Comparison of ENCODE assay signal across 29 mouse cellular contexts in genomic region chr14:23882001-23882400, GRCm38 (mm10).
DNase-seq lines count a peak whose midpoint lies in the region; ATAC-seq and TF ChIP-seq lines count a peak whose summit lies in the region.
"Had no signal": no experiment of that assay in that cellular context is flagged by ENCODE, and none has a peak within 500 bp of the region (broad histone marks: within the 10 kb centered on the region; RNA-seq: fewer than 3 reads in every experiment).

No protein-coding gene starts in this region.

- no peak for ATAC-seq in heart, embryonic 12.5 days (ENCODE audit: insufficient number of reproducible peaks, low FRiP score)
- ATAC-seq in hindbrain, postnatal 0 days = no peak
- ATAC-seq: forebrain, embryonic 13.5 days; intestine, embryonic 16.5 days; liver, embryonic 12.5 days; liver, postnatal 0 days; midbrain, embryonic 16.5 days had no signal

- H3K4me2 ChIP-seq in heart, embryonic 12.5 days = no peak overlapping the region
- H3K4me2 ChIP-seq in hindbrain, postnatal 0 days (ENCODE audit: low read depth, low read length) = no peak overlapping the region
- H3K4me2 ChIP-seq: forebrain, embryonic 13.5 days; heart, embryonic 13.5 days; hindbrain, embryonic 12.5 days; limb, embryonic 12.5 days; liver, embryonic 12.5 days; midbrain, embryonic 11.5 days had no signal

- peak; percentile 17 for DNase-seq in heart, adult 8-10 months (ENCODE audit: low spot score)
- peak; percentile 88 for DNase-seq in gastrocnemius, adult 2 months
- peak; percentile 18 for DNase-seq in gastrocnemius, postnatal 10 days
- DNase-seq in large intestine, adult 2 months (ENCODE audit: low read depth, low spot score) = peak; percentile 8
- no peak for DNase-seq in kidney, postnatal 10 days
- no peak for DNase-seq in hindbrain, postnatal 0 days (ENCODE audit: low spot score)
- DNase-seq: adrenal gland, postnatal 25 days; B cell, adult 2 months; cerebellum, adult 18-20 months; cerebellum, postnatal 10 days; heart, postnatal 10 days; kidney, adult 9 months; kidney, postnatal 25 days; liver, postnatal 0 days; lung, postnatal 36 days; right cerebral cortex, adult 18-20 months had no signal

- H3K36me3 ChIP-seq in heart, embryonic 12.5 days = no peaks in the 10 kb centered on the region
- no peaks in the 10 kb centered on the region for H3K36me3 ChIP-seq in hindbrain, postnatal 0 days (ENCODE audit: insufficient read depth, low read length)
- H3K36me3 ChIP-seq: heart, embryonic 13.5 days; hindbrain, embryonic 12.5 days; limb, embryonic 12.5 days; liver, embryonic 12.5 days had no signal

- H3K4me3 ChIP-seq in heart, embryonic 12.5 days = no peak overlapping the region
- no peak overlapping the region for H3K4me3 ChIP-seq in gastrocnemius, adult 2 months
- H3K4me3 ChIP-seq in hindbrain, postnatal 0 days (ENCODE audit: low read length) = no peak overlapping the region
- H3K4me3 ChIP-seq: erythroblast, embryonic 14.5 days; forebrain, embryonic 13.5 days; heart, embryonic 13.5 days; hindbrain, embryonic 12.5 days; layer of hippocampus, adult 2 months; left cerebral cortex, adult 2 months; limb, embryonic 12.5 days; liver, embryonic 12.5 days had no signal

- H3K4me1 ChIP-seq in heart, embryonic 12.5 days (replicated peaks) = peaks cover 20% of the 10 kb centered on the region
- H3K4me1 ChIP-seq in hindbrain, postnatal 0 days (ENCODE audit: insufficient read depth, low read length) = 0 out of 2 replicates have a peak, but pooled peaks cover 5% of the 10 kb centered on the region
- H3K4me1 ChIP-seq: forebrain, embryonic 13.5 days; hindbrain, embryonic 12.5 days; liver, embryonic 12.5 days had no signal

- no peak for TF ChIP-seq CTCF in gastrocnemius, adult 2 months (IDR thresholded peaks at IDR 0.05)
- no peak for TF ChIP-seq CTCF in hindbrain, postnatal 0 days (IDR thresholded peaks at IDR 0.05; ENCODE audit: low read depth)

- H3K27ac ChIP-seq in heart, embryonic 12.5 days (ENCODE audit: poor library complexity, severe bottlenecking) = no peak overlapping the region
- peak overlapping the region; percentile 91 for H3K27ac ChIP-seq in gastrocnemius, adult 2 months
- H3K27ac ChIP-seq in hindbrain, postnatal 0 days = no peak overlapping the region
- H3K27ac ChIP-seq: forebrain, embryonic 13.5 days; heart, embryonic 13.5 days; hindbrain, embryonic 12.5 days; layer of hippocampus, adult 2 months; left cerebral cortex, adult 2 months; limb, embryonic 12.5 days; liver, embryonic 12.5 days; stomach, postnatal 0 days had no signal

- H3K9me3 ChIP-seq in heart, embryonic 12.5 days (replicated peaks) = no peaks in the 10 kb centered on the region
- H3K9me3 ChIP-seq in hindbrain, postnatal 0 days (ENCODE audit: low read length) = no peaks in the 10 kb centered on the region
- H3K9me3 ChIP-seq: forebrain, embryonic 13.5 days; heart, embryonic 13.5 days; hindbrain, embryonic 12.5 days; limb, embryonic 12.5 days; liver, embryonic 12.5 days had no signal

- H3K27me3 ChIP-seq in heart, embryonic 12.5 days (replicated peaks) = no peaks in the 10 kb centered on the region
- H3K27me3 ChIP-seq in hindbrain, postnatal 0 days (ENCODE audit: insufficient read depth, low read length) = no peaks in the 10 kb centered on the region
- H3K27me3 ChIP-seq: forebrain, embryonic 13.5 days; hindbrain, embryonic 12.5 days; liver, embryonic 12.5 days had no signal

- no peak overlapping the region for H3K9ac ChIP-seq in heart, embryonic 12.5 days
- H3K9ac ChIP-seq in hindbrain, postnatal 0 days (replicated peaks; ENCODE audit: low read length) = no peak overlapping the region
- H3K9ac ChIP-seq: forebrain, embryonic 13.5 days; heart, embryonic 13.5 days; hindbrain, embryonic 12.5 days; limb, embryonic 12.5 days; liver, embryonic 12.5 days; liver, postnatal 0 days had no signal

- WGBS in heart, embryonic 12.5 days = 72% methylated on average over 1 of the region's 1 CpGs
- WGBS in large intestine, adult 2 months = 47% methylated on average over 1 of the region's 1 CpGs
- WGBS in hindbrain, postnatal 0 days = 84% methylated on average over 1 of the region's 1 CpGs

- intact Hi-C loops in gastrocnemius, adult 2 months (cut with DNase I) = no loop called here

Comparison
In these comparisons a context has a peak if more than half of its experiments do, and no peak if none do; other contexts are left out.
1. DNase-seq: peak in heart, adult 8-10 months (single experiment), gastrocnemius, adult 2 months (single experiment), gastrocnemius, postnatal 10 days (single experiment) and large intestine, adult 2 months (single experiment); none in kidney, postnatal 10 days (single experiment) and hindbrain, postnatal 0 days (single experiment).